Mouse (Mus musculus): ENCODE measurements around the gene Slc12a4.
A peak's percentile ranks its signal among the peaks of the same experiment; 100 is the strongest.

The Slc12a4 gene

GRCm38 (mm10) chr8:105930602-105931001 is 35.3 kb downstream of the Slc12a4 start:
- peak; percentile 79 for DNase-seq

- no peak for DNase-seq
Observed at GRCm38 (mm10) chr8:105925123-105925522, 40.8 kb downstream of the Slc12a4 start.

GRCm38 (mm10) chr8:105919390-105919789 is 46.5 kb downstream of the Slc12a4 start:
- no peak for DNase-seq

- DNase-seq: no peak
Observed at GRCm38 (mm10) chr8:105900941-105901616, 64.8 kb downstream of the Slc12a4 start.

GRCm38 (mm10) chr8:105900180-105900940 is 65.5 kb downstream of the Slc12a4 start, which contains the start of gene Pskh1:
Gene Pskh1, plus strand, starts transcription at chr8:105900441.
- DNase-seq: peak; percentile 92

GRCm38 (mm10) chr8:105897801-105898480 is 68.0 kb downstream of the Slc12a4 start:
- no peak for DNase-seq

Data from cerebellum, adult 9-11 months (tissue).